In genomic region chr11:69036486-69037230, GRCm38 (mm10) we compare ENCODE assay signal across 8 mouse cellular contexts. TPM values are rescaled to one million over a fixed set of nuclear protein-coding genes. Genes with fewer than 3 reads are reported as not detected.
DNase-seq lines count a peak whose midpoint lies in the region; ATAC-seq and TF ChIP-seq lines count a peak whose summit lies in the region.

No protein-coding gene starts in this region.

- H3K27me3 ChIP-seq in embryonic facial prominence, embryonic 13.5 days = no peaks in the 10 kb centered on the region
- H3K27me3 ChIP-seq in heart, embryonic 12.5 days (replicated peaks) = no peaks in the 10 kb centered on the region
- H3K27me3 ChIP-seq in liver, embryonic 12.5 days (replicated peaks) = no peaks in the 10 kb centered on the region
- H3K27me3 ChIP-seq in neural tube, embryonic 12.5 days (replicated peaks) = no peaks in the 10 kb centered on the region
- H3K27me3 ChIP-seq in stomach, postnatal 0 days (ENCODE audit: control insufficient read depth, insufficient read depth, low read length) = no peaks in the 10 kb centered on the region

- H3K4me1 ChIP-seq in embryonic facial prominence, embryonic 13.5 days = peaks cover 32% of the 10 kb centered on the region
- H3K4me1 ChIP-seq in heart, embryonic 12.5 days (replicated peaks) = peaks cover 27% of the 10 kb centered on the region
- peaks cover 39% of the 10 kb centered on the region for H3K4me1 ChIP-seq in liver, embryonic 12.5 days
- H3K4me1 ChIP-seq in neural tube, embryonic 12.5 days = peaks cover 14% of the 10 kb centered on the region
- H3K4me1 ChIP-seq in stomach, postnatal 0 days (replicated peaks; ENCODE audit: control insufficient read depth, insufficient read depth) = no peaks in the 10 kb centered on the region; the same call in 1 of the 2 replicates

- no peak for ATAC-seq in embryonic facial prominence, embryonic 13.5 days (ENCODE audit: insufficient number of reproducible peaks, insufficient read depth, low FRiP score, low TSS enrichment, low read depth)
- ATAC-seq in heart, embryonic 12.5 days (ENCODE audit: insufficient number of reproducible peaks, low FRiP score) = 0 out of 2 replicates have a peak, but pooled peaks have one; percentile 27
- no peak; the same call in 1 of the 2 replicates for ATAC-seq in liver, embryonic 12.5 days
- peak; percentile 14; the same call in 1 of the 2 replicates for ATAC-seq in neural tube, embryonic 12.5 days (ENCODE audit: low FRiP score, low read depth)
- peak; percentile 19; the same call in 1 of the 2 replicates for ATAC-seq in stomach, postnatal 0 days (ENCODE audit: low FRiP score, low TSS enrichment)

- no peaks in the 10 kb centered on the region for H3K9me3 ChIP-seq in embryonic facial prominence, embryonic 13.5 days
- H3K9me3 ChIP-seq in heart, embryonic 12.5 days (replicated peaks) = no peaks in the 10 kb centered on the region
- no peaks in the 10 kb centered on the region for H3K9me3 ChIP-seq in liver, embryonic 12.5 days (replicated peaks)
- H3K9me3 ChIP-seq in neural tube, embryonic 12.5 days = no peaks in the 10 kb centered on the region
- no peaks in the 10 kb centered on the region for H3K9me3 ChIP-seq in stomach, postnatal 0 days (ENCODE audit: control insufficient read depth, low read length)

- peak overlapping the region; percentile 60 for H3K4me2 ChIP-seq in embryonic facial prominence, embryonic 13.5 days
- peak overlapping the region; percentile 68 for H3K4me2 ChIP-seq in heart, embryonic 12.5 days
- H3K4me2 ChIP-seq in liver, embryonic 12.5 days = peak overlapping the region; percentile 93
- peak overlapping the region; percentile 57 for H3K4me2 ChIP-seq in neural tube, embryonic 12.5 days (replicated peaks)
- H3K4me2 ChIP-seq in stomach, postnatal 0 days (replicated peaks; ENCODE audit: low read depth) = peak overlapping the region; percentile 44

- peak overlapping the region; percentile 82 for H3K9ac ChIP-seq in embryonic facial prominence, embryonic 13.5 days
- H3K9ac ChIP-seq in heart, embryonic 12.5 days = peak overlapping the region; percentile 70
- peak overlapping the region; percentile 77 for H3K9ac ChIP-seq in liver, embryonic 12.5 days
- peak overlapping the region; percentile 67 for H3K9ac ChIP-seq in neural tube, embryonic 12.5 days
- peak overlapping the region; percentile 27 for H3K9ac ChIP-seq in stomach, postnatal 0 days (ENCODE audit: low read length)

- 9% methylated on average over 20 of the region's 20 CpGs for WGBS in embryonic facial prominence, embryonic 13.5 days
- 10% methylated on average over 20 of the region's 20 CpGs for WGBS in heart, embryonic 12.5 days
- 8% methylated on average over 20 of the region's 20 CpGs for WGBS in liver, embryonic 12.5 days (ENCODE audit: insufficient replicate concordance)
- WGBS in neural tube, embryonic 12.5 days = 10% methylated on average over 20 of the region's 20 CpGs
- WGBS in stomach, postnatal 0 days = 8% methylated on average over 20 of the region's 20 CpGs

- TF ChIP-seq CTCF in stomach, postnatal 0 days (IDR thresholded peaks at IDR 0.05; ENCODE audit: low read depth) = no peak

- peak; percentile 82 for DNase-seq in urinary bladder, adult 18-20 months (ENCODE audit: low spot score in 2 of 2)
- DNase-seq in urinary bladder, postnatal 10 days (ENCODE audit: low spot score) = no peak
- peak; percentile 88 for DNase-seq in kidney, postnatal 10 days
- peak; percentile 84 for DNase-seq in stomach, postnatal 0 days (ENCODE audit: low spot score)

- no peak for TF ChIP-seq EP300 in stomach, postnatal 0 days (optimal IDR thresholded peaks at IDR 0.05)

- peak overlapping the region; percentile 78 for H3K4me3 ChIP-seq in embryonic facial prominence, embryonic 13.5 days
- peak overlapping the region; percentile 61 for H3K4me3 ChIP-seq in heart, embryonic 12.5 days
- H3K4me3 ChIP-seq in liver, embryonic 12.5 days = peak overlapping the region; percentile 76
- peak overlapping the region; percentile 60 for H3K4me3 ChIP-seq in neural tube, embryonic 12.5 days
- peak overlapping the region; percentile 45 for H3K4me3 ChIP-seq in stomach, postnatal 0 days (ENCODE audit: low read depth, low read length)

- H3K27ac ChIP-seq in embryonic facial prominence, embryonic 13.5 days = peak overlapping the region; percentile 85
- H3K27ac ChIP-seq in heart, embryonic 12.5 days (ENCODE audit: poor library complexity, severe bottlenecking) = peak overlapping the region; percentile 58
- H3K27ac ChIP-seq in liver, embryonic 12.5 days = peak overlapping the region; percentile 81
- no peak overlapping the region for H3K27ac ChIP-seq in neural tube, embryonic 12.5 days
- H3K27ac ChIP-seq in stomach, postnatal 0 days (replicated peaks) = peak overlapping the region; percentile 19; the same call in 1 of the 2 replicates

- H3K36me3 ChIP-seq in embryonic facial prominence, embryonic 13.5 days = peaks cover 36% of the 10 kb centered on the region
- peaks cover 46% of the 10 kb centered on the region for H3K36me3 ChIP-seq in heart, embryonic 12.5 days
- peaks cover 43% of the 10 kb centered on the region for H3K36me3 ChIP-seq in liver, embryonic 12.5 days
- H3K36me3 ChIP-seq in neural tube, embryonic 12.5 days = peaks cover 33% of the 10 kb centered on the region
- H3K36me3 ChIP-seq in stomach, postnatal 0 days (ENCODE audit: control insufficient read depth, insufficient read depth, low read length) = peaks cover 14% of the 10 kb centered on the region

RNA-seq across cellular contexts. Expression of gene Aurkb, which starts 8.8 kb away (rescaled TPM):
- 152 and 153 TPM in 2 replicates for polyA plus RNA-seq in embryonic facial prominence, embryonic 13.5 days (2015; fragmentation: Nextera tagmentation; extraction: Ambion mirVana)
- polyA plus RNA-seq in heart, embryonic 12.5 days (2016; fragmentation: Nextera tagmentation; extraction: Ambion mirVana) = 79.4 and 85.9 TPM in 2 replicates
- polyA plus RNA-seq in liver, embryonic 12.5 days (2016; fragmentation: Nextera tagmentation; extraction: Ambion mirVana) = 142 TPM in 2 replicates
- polyA plus RNA-seq in neural tube, embryonic 12.5 days (2016; fragmentation: Nextera tagmentation; extraction: Ambion mirVana) = 95.5 and 98.4 TPM in 2 replicates
- polyA plus RNA-seq in stomach, postnatal 0 days (2015; fragmentation: Nextera tagmentation; extraction: Ambion mirVana) = 24.7 and 34.0 TPM in 2 replicates

RNA-seq across cellular contexts. Expression of gene Ctc1, which starts 20.9 kb away (rescaled TPM):
- 53.5 and 55.8 TPM in 2 replicates for polyA plus RNA-seq in embryonic facial prominence, embryonic 13.5 days (2015; fragmentation: Nextera tagmentation; extraction: Ambion mirVana)
- 60.8 and 62.7 TPM in 2 replicates for polyA plus RNA-seq in heart, embryonic 12.5 days (2016; fragmentation: Nextera tagmentation; extraction: Ambion mirVana)
- 31.4 and 34.2 TPM in 2 replicates for polyA plus RNA-seq in liver, embryonic 12.5 days (2016; fragmentation: Nextera tagmentation; extraction: Ambion mirVana)
- polyA plus RNA-seq in neural tube, embryonic 12.5 days (2016; fragmentation: Nextera tagmentation; extraction: Ambion mirVana) = 60.8 and 66.8 TPM in 2 replicates
- polyA plus RNA-seq in stomach, postnatal 0 days (2015; fragmentation: Nextera tagmentation; extraction: Ambion mirVana) = 11.1 and 11.5 TPM in 2 replicates

RNA-seq across cellular contexts. Expression of gene Borcs6, which starts 22.9 kb away (rescaled TPM):
- polyA plus RNA-seq in embryonic facial prominence, embryonic 13.5 days (2015; fragmentation: Nextera tagmentation; extraction: Ambion mirVana) = 8.9 and 10.3 TPM in 2 replicates
- polyA plus RNA-seq in heart, embryonic 12.5 days (2016; fragmentation: Nextera tagmentation; extraction: Ambion mirVana) = 10.7 and 13.6 TPM in 2 replicates
- polyA plus RNA-seq in liver, embryonic 12.5 days (2016; fragmentation: Nextera tagmentation; extraction: Ambion mirVana) = 5.3 and 6.1 TPM in 2 replicates
- polyA plus RNA-seq in neural tube, embryonic 12.5 days (2016; fragmentation: Nextera tagmentation; extraction: Ambion mirVana) = 17.9 and 18.9 TPM in 2 replicates
- polyA plus RNA-seq in stomach, postnatal 0 days (2015; fragmentation: Nextera tagmentation; extraction: Ambion mirVana) = 14.6 and 16.7 TPM in 2 replicates

RNA-seq across cellular contexts. Expression of gene Pfas, which starts 28.4 kb away (rescaled TPM):
- polyA plus RNA-seq in embryonic facial prominence, embryonic 13.5 days (2015; fragmentation: Nextera tagmentation; extraction: Ambion mirVana) = 42.7 and 44.4 TPM in 2 replicates
- 20.7 and 21.5 TPM in 2 replicates for polyA plus RNA-seq in heart, embryonic 12.5 days (2016; fragmentation: Nextera tagmentation; extraction: Ambion mirVana)
- polyA plus RNA-seq in liver, embryonic 12.5 days (2016; fragmentation: Nextera tagmentation; extraction: Ambion mirVana) = 42.2 and 44.4 TPM in 2 replicates
- polyA plus RNA-seq in neural tube, embryonic 12.5 days (2016; fragmentation: Nextera tagmentation; extraction: Ambion mirVana) = 26.3 and 30.9 TPM in 2 replicates
- polyA plus RNA-seq in stomach, postnatal 0 days (2015; fragmentation: Nextera tagmentation; extraction: Ambion mirVana) = 7.4 and 8.0 TPM in 2 replicates

RNA-seq across cellular contexts. Expression of gene Tmem107, which starts 33.9 kb away (rescaled TPM):
- polyA plus RNA-seq in embryonic facial prominence, embryonic 13.5 days (2015; fragmentation: Nextera tagmentation; extraction: Ambion mirVana) = 47.2 and 48.2 TPM in 2 replicates
- 30.6 and 31.5 TPM in 2 replicates for polyA plus RNA-seq in heart, embryonic 12.5 days (2016; fragmentation: Nextera tagmentation; extraction: Ambion mirVana)
- 32.0 and 34.8 TPM in 2 replicates for polyA plus RNA-seq in liver, embryonic 12.5 days (2016; fragmentation: Nextera tagmentation; extraction: Ambion mirVana)
- polyA plus RNA-seq in neural tube, embryonic 12.5 days (2016; fragmentation: Nextera tagmentation; extraction: Ambion mirVana) = 36.1 and 39.8 TPM in 2 replicates
- 28.4 and 30.8 TPM in 2 replicates for polyA plus RNA-seq in stomach, postnatal 0 days (2015; fragmentation: Nextera tagmentation; extraction: Ambion mirVana)

Comparison
In these comparisons a context has a peak if more than half of its experiments do, and no peak if none do; other contexts are left out.
1. ATAC-seq: peak in heart, embryonic 12.5 days (single experiment), neural tube, embryonic 12.5 days (single experiment) and stomach, postnatal 0 days (single experiment); none in embryonic facial prominence, embryonic 13.5 days (single experiment) and liver, embryonic 12.5 days (single experiment).
2. H3K9ac ChIP-seq: peak in every context shown above with its lines; median percentile 82 in embryonic facial prominence, embryonic 13.5 days; 77 in liver, embryonic 12.5 days; 70 in heart, embryonic 12.5 days; 67 in neural tube, embryonic 12.5 days; 27 in stomach, postnatal 0 days.
3. Peak in every context shown above with its lines, with median percentiles within 50 percentile points of each other: H3K4me2 ChIP-seq and H3K4me3 ChIP-seq.